Mouse (Mus musculus) lung, embryonic 16.5 days (tissue): ENCODE measurements at regions not wholly inside any gene's neighbourhood (a gene's known extent, or its start where the extent isn't known, plus 50 kb on each side); places are given as distances from the start of the nearest gene placed in this dataset.

ENCODE experiments used
- ATAC-seq: fragments of 200-750 bp; cut with Nextera tagmentation; 2 replicates; pipeline ENCODE4 v1.8.0; 2017; ENCODE audit warnings: low read depth, mild to moderate bottlenecking, moderate library complexity
- H3K27ac ChIP-seq: fragments of 300-500 bp; sonication (generic); 2 replicates; pipeline ENCODE4 v1.5.1; 2014; ENCODE audit warnings: mild to moderate bottlenecking, control low read depth, low read length
- H3K27me3 ChIP-seq: fragments of 300-500 bp; sonication (generic); 2 replicates; pipeline ENCODE4 v1.6.1; 2014; ENCODE audit warnings: low read depth, low read length, mixed read lengths; ENCODE audit not compliant: control insufficient read depth, insufficient read depth
- H3K36me3 ChIP-seq: fragments of 300-500 bp; sonication (generic); 2 replicates; pipeline ENCODE4 v1.6.1; 2014; ENCODE audit warnings: low read length; ENCODE audit not compliant: control insufficient read depth, insufficient read depth
- H3K4me1 ChIP-seq: fragments of 300-500 bp; sonication (generic); replicated peaks from 2 replicates; pipeline ENCODE4 v1.6.1; 2014; ENCODE audit warnings: low read length, mixed read lengths; ENCODE audit not compliant: control insufficient read depth, insufficient read depth
- H3K4me2 ChIP-seq: fragments of 300-500 bp; sonication (generic); 2 replicates; pipeline ENCODE4 v1.6.1; 2014; ENCODE audit warnings: low read depth, low read length, control low read depth
- H3K4me3 ChIP-seq: fragments of 300-500 bp; sonication (generic); 2 replicates; pipeline ENCODE4 v1.5.1; 2014; ENCODE audit warnings: mild to moderate bottlenecking, low read length, control low read depth
- H3K9ac ChIP-seq: fragments of 300-500 bp; sonication (generic); 2 replicates; pipeline ENCODE4 v1.6.1; 2014; ENCODE audit warnings: low read length, control low read depth
- H3K9me3 ChIP-seq: fragments of 300-500 bp; sonication (generic); 2 replicates; pipeline ENCODE4 v1.6.1; 2016; ENCODE audit warnings: low read length; ENCODE audit not compliant: control insufficient read depth
- WGBS: fragments of 180-500 bp; shearing (Covaris S2); extraction: QIAGEN DNeasy Blood & Tissue Kit; methylation state at CpG from one replicate; pipeline ENCODE4 v1.1.7; 2014; 5-methylcytosine and 5-hydroxymethylcytosine counted together

GRCm38 (mm10) chr5:148454200-148454599 is 54.5 kb upstream of the Slc7a1 start:
- WGBS, result 60% methylated on average over 5 of the region's 5 CpGs
- no peak for ATAC-seq
- H3K4me1 ChIP-seq, result no peaks in the 10 kb centered on the region

GRCm38 (mm10) chr5:148453776-148454175 is 54.1 kb upstream of the Slc7a1 start:
- no peak overlapping the region for H3K4me3 ChIP-seq
- no peak overlapping the region for H3K27ac ChIP-seq
- no peaks in the 10 kb centered on the region for H3K36me3 ChIP-seq
- ATAC-seq, result no peak
- no peaks in the 10 kb centered on the region for H3K27me3 ChIP-seq
- H3K4me1 ChIP-seq, result no peaks in the 10 kb centered on the region
- H3K9ac ChIP-seq, result no peak overlapping the region
- 69% methylated on average over 12 of the region's 12 CpGs for WGBS
- H3K9me3 ChIP-seq, result no peaks in the 10 kb centered on the region
- no peak overlapping the region for H3K4me2 ChIP-seq

More at GRCm38 (mm10) chr5:148454200-148454599, 54.5 kb upstream of the Slc7a1 start:
- no peak overlapping the region for H3K9ac ChIP-seq
- H3K4me2 ChIP-seq, result no peak overlapping the region
- no peak overlapping the region for H3K27ac ChIP-seq
- no peaks in the 10 kb centered on the region for H3K36me3 ChIP-seq
- no peaks in the 10 kb centered on the region for H3K9me3 ChIP-seq
- H3K27me3 ChIP-seq, result no peaks in the 10 kb centered on the region
- no peak overlapping the region for H3K4me3 ChIP-seq

- H3K27ac ChIP-seq, result no peak overlapping the region
Measured at GRCm38 (mm10) chr5:148452909-148453632, 53.4 kb upstream of the Slc7a1 start.

GRCm38 (mm10) chr5:148451811-148452210 is 52.1 kb upstream of the Slc7a1 start:
- Histone ChIP-seq H3K27me3 (no peaks in the 10 kb centered on the region), H3K36me3 (no peaks in the 10 kb centered on the region), H3K4me1 (no peaks in the 10 kb centered on the region), H3K27ac (no peak overlapping the region), H3K4me2 (no peak overlapping the region), H3K9me3 (no peaks in the 10 kb centered on the region), H3K9ac (no peak overlapping the region), H3K4me3 (no peak overlapping the region)
- no peak for ATAC-seq
- 32% methylated on average over 7 of the region's 7 CpGs for WGBS

More at GRCm38 (mm10) chr5:148452909-148453632, 53.4 kb upstream of the Slc7a1 start:
- Histone ChIP-seq H3K9me3 (no peaks in the 10 kb centered on the region), H3K4me1 (no peaks in the 10 kb centered on the region), H3K4me3 (no peak overlapping the region), H3K9ac (no peak overlapping the region), H3K36me3 (no peaks in the 10 kb centered on the region), H3K4me2 (no peak overlapping the region), H3K27me3 (no peaks in the 10 kb centered on the region)
- no peak for ATAC-seq
- 75% methylated on average over 17 of the region's 17 CpGs for WGBS

GRCm38 (mm10) chr5:148450924-148451323 is 51.2 kb upstream of the Slc7a1 start:
- Histone ChIP-seq H3K9ac (no peak overlapping the region), H3K9me3 (no peaks in the 10 kb centered on the region), H3K27ac (no peak overlapping the region), H3K4me3 (no peak overlapping the region), H3K36me3 (no peaks in the 10 kb centered on the region), H3K4me2 (no peak overlapping the region), H3K27me3 (no peaks in the 10 kb centered on the region), H3K4me1 (no peaks in the 10 kb centered on the region)
- 0 out of 2 replicates have a peak, but pooled peaks have one; percentile 60 for ATAC-seq
- WGBS, result 32% methylated on average over 11 of the region's 11 CpGs
